Comparison of ENCODE assay signal across 10 mouse cellular contexts in genomic region chr6:29204932-29205614, GRCm38 (mm10). TPM values are rescaled to one million over a fixed set of nuclear protein-coding genes. Genes with fewer than 3 reads are reported as not detected.
A peak's percentile ranks its signal among the peaks of the same experiment; 100 is the strongest.
DNase-seq lines count a peak whose midpoint lies in the region; ATAC-seq and TF ChIP-seq lines count a peak whose summit lies in the region.
"Had no signal": no experiment of that assay in that cellular context is flagged by ENCODE, and none has a peak within 500 bp of the region (broad histone marks: within the 10 kb centered on the region; RNA-seq: fewer than 3 reads in every experiment).

No protein-coding gene starts in this region.

- no peaks in the 10 kb centered on the region for H3K9me3 ChIP-seq in MEL (replicated peaks; ENCODE audit: insufficient read depth, low read length)
- H3K9me3 ChIP-seq in midbrain, embryonic 14.5 days (ENCODE audit: control insufficient read depth, low read length) = no peaks in the 10 kb centered on the region
- H3K9me3 ChIP-seq: embryonic facial prominence, embryonic 15.5 days; megakaryocyte, embryonic 14.5 days had no signal

- H3K27me3 ChIP-seq in MEL (ENCODE audit: control insufficient read depth in 1 of 2, insufficient read depth in 2 of 2, low read length in 2 of 2) = no peaks in the 10 kb centered on the region
- no peaks in the 10 kb centered on the region for H3K27me3 ChIP-seq in midbrain, embryonic 14.5 days (ENCODE audit: control insufficient read depth, insufficient read depth, low read length)
- H3K27me3 ChIP-seq: embryonic facial prominence, embryonic 15.5 days had no signal

- no peak overlapping the region for H3K9ac ChIP-seq in MEL (ENCODE audit: control insufficient read depth, low read depth, low read length, poor library complexity, severe bottlenecking)
- no peak overlapping the region for H3K9ac ChIP-seq in midbrain, embryonic 14.5 days (replicated peaks; ENCODE audit: low read length)
- H3K9ac ChIP-seq: embryonic facial prominence, embryonic 15.5 days had no signal

- no peaks in the 10 kb centered on the region for H3K79me2 ChIP-seq in MEL (ENCODE audit: control insufficient read depth, insufficient read depth, low read length, poor library complexity)

- 0 out of 4 replicates have a peak, but pooled peaks of 1 of the 2 experiments have one; percentile 3 for TF ChIP-seq POLR2A in MEL (IDR thresholded peaks at IDR 0.05; ENCODE audit: control insufficient read depth in 1 of 2, insufficient read depth in 1 of 2, low read depth in 1 of 2, low read length in 2 of 2, poor library complexity in 1 of 2)

- peaks cover 8 to 12% of the 10 kb centered on the region in 2 experiments for H3K4me1 ChIP-seq in MEL (ENCODE audit: control insufficient read depth in 1 of 2, insufficient read depth in 2 of 2, low read length in 2 of 2)
- 0 out of 2 replicates have a peak, but pooled peaks cover 3% of the 10 kb centered on the region for H3K4me1 ChIP-seq in midbrain, embryonic 14.5 days (ENCODE audit: control insufficient read depth, insufficient read depth, low read length)

- H3K4me3 ChIP-seq in MEL (ENCODE audit: control insufficient read depth in 1 of 2, insufficient read depth in 1 of 2, low read depth in 2 of 2, low read length in 2 of 2) = no peak overlapping the region
- H3K4me3 ChIP-seq in midbrain, embryonic 14.5 days (replicated peaks; ENCODE audit: low read depth, low read length) = no peak overlapping the region
- H3K4me3 ChIP-seq: embryonic facial prominence, embryonic 15.5 days; megakaryocyte, embryonic 14.5 days had no signal

- intact Hi-C loops in heart, postnatal 10 days (cut with DNase I) = loop anchor here (1.0 kb wide), 2 partner anchors 35 to 74 kb away; partner anchors contain the start of gene Fam71f2

- 59% methylated on average over 15 of the region's 15 CpGs for WGBS in midbrain, embryonic 14.5 days

- H3K4me2 ChIP-seq in midbrain, embryonic 14.5 days (ENCODE audit: low read length) = no peak overlapping the region
- H3K4me2 ChIP-seq: embryonic facial prominence, embryonic 15.5 days had no signal

- H3K36me3 ChIP-seq in MEL (ENCODE audit: control insufficient read depth in 1 of 2, insufficient read depth in 2 of 2, low read length in 2 of 2) = peaks cover 3 to 12% of the 10 kb centered on the region in 2 experiments; a peak in 3 of 4 replicates
- peaks cover 44% of the 10 kb centered on the region for H3K36me3 ChIP-seq in midbrain, embryonic 14.5 days (ENCODE audit: control insufficient read depth, insufficient read depth, low read length)

- TF ChIP-seq CTCF in MEL (IDR thresholded peaks at IDR 0.05 in 2 of 3, conservative IDR thresholded peaks at IDR 0.05 in 1 of 3; ENCODE audit: control insufficient read depth in 1 of 3, insufficient read depth in 1 of 3, low read depth in 2 of 3, low read length in 3 of 3, poor library complexity in 1 of 3, severe bottlenecking in 1 of 3) = peak; percentile 73 to 97 (median 80)

- no peak for TF ChIP-seq EP300 in MEL (IDR thresholded peaks at IDR 0.05; ENCODE audit: low read depth in 1 of 2, low read length in 2 of 2)

- peak; percentile 46; the same call in 1 of the 2 replicates for ATAC-seq in midbrain, embryonic 14.5 days (ENCODE audit: low FRiP score, low TSS enrichment)

- peak; percentile 64 for TF ChIP-seq RAD21 in MEL (IDR thresholded peaks at IDR 0.05; ENCODE audit: low read depth, low read length)

- peak; percentile 49 to 51 for DNase-seq in layer of hippocampus, postnatal 14 days (ENCODE audit: low spot score in 2 of 2)
- DNase-seq in layer of hippocampus, adult 9-10 months (ENCODE audit: low spot score) = no peak
- DNase-seq in MEL (ENCODE audit: low read depth, low spot score) = peak; percentile 45
- DNase-seq in embryo, embryonic 10 days (ENCODE audit: low spot score) = peak; percentile 75
- DNase-seq in heart, postnatal 10 days = peak; percentile 68 to 83
- peak; percentile 55 to 77 for DNase-seq in kidney, postnatal 36 days
- peak; percentile 83 for DNase-seq in midbrain, embryonic 14.5 days
- DNase-seq in ovary, adult 18-20 months (ENCODE audit: low spot score) = no peak

- H3K27ac ChIP-seq in MEL (ENCODE audit: control insufficient read depth, low read depth, low read length) = no peak overlapping the region
- no peak overlapping the region for H3K27ac ChIP-seq in midbrain, embryonic 14.5 days (replicated peaks; ENCODE audit: low read depth, low read length)
- H3K27ac ChIP-seq: embryonic facial prominence, embryonic 15.5 days had no signal

TF ChIP-seq in MEL, 35 proteins besides CTCF, POLR2A, EP300 and RAD21:
- TF ChIP-seq SMC3 (IDR thresholded peaks at IDR 0.05; ENCODE audit: low read depth, low read length) (peak; percentile 61), USF1 (IDR thresholded peaks at IDR 0.05; ENCODE audit: low read depth, low read length) (no peak), POLR2AphosphoS2 (IDR thresholded peaks at IDR 0.05; ENCODE audit: low read length) (no peak), ZC3H11A (IDR thresholded peaks at IDR 0.05; ENCODE audit: low read depth, low read length) (peak; percentile 40; the same call in 1 of the 2 replicates), ETS1 (IDR thresholded peaks at IDR 0.05; ENCODE audit: low read depth, low read length) (no peak), JUND (IDR thresholded peaks at IDR 0.05; ENCODE audit: low read depth, low read length) (no peak), NRF1 (IDR thresholded peaks at IDR 0.05; ENCODE audit: insufficient read depth, low read depth, low read length, poor library complexity, severe bottlenecking) (no peak), MAX (IDR thresholded peaks at IDR 0.05; ENCODE audit: low read length) (no peak), UBTF (IDR thresholded peaks at IDR 0.05; ENCODE audit: borderline replicate concordance, insufficient read depth, low read depth, low read length) (no peak)

RNA-seq across cellular contexts. Expression of gene Impdh1, which starts 11.1 kb away (rescaled TPM):
- total RNA-seq in layer of hippocampus, postnatal 14 days (2021) = 10 to 100 TPM; 59.5 to 62.0 TPM
- total RNA-seq in MEL (2012; rRNA removed) = 15.3 and 17.2 TPM in 2 replicates
- 10 to 100 TPM in 1 of 2 experiments, not detected in 1; 55.1 TPM for polyA plus RNA-seq in MEL (2012; ENCODE audit: insufficient read depth in 1 of 2, insufficient read length in 2 of 2, low read depth in 1 of 2, low replicate concordance in 2 of 2, missing spikeins in 1 of 2)
- total RNA-seq in heart, postnatal 10 days (2021) = 10 to 100 TPM; 35.2 to 41.5 TPM
- 48.3 and 48.5 TPM in 2 replicates for polyA plus RNA-seq in midbrain, embryonic 14.5 days (2014; fragmentation: Nextera tagmentation; extraction: Ambion mirVana)

RNA-seq across cellular contexts. Expression of gene Prrt4, which starts 25.7 kb away (rescaled TPM):
- total RNA-seq in layer of hippocampus, postnatal 14 days (2021) = 1 to 10 TPM; 4.8 TPM
- not detected in 2 replicates for total RNA-seq in MEL (2012; rRNA removed)
- polyA plus RNA-seq in MEL (2012; ENCODE audit: insufficient read depth in 1 of 2, insufficient read length in 2 of 2, low read depth in 1 of 2, low replicate concordance in 2 of 2, missing spikeins in 1 of 2) = under 1 TPM in 1 of 2 experiments, not detected in 1; 0.17 TPM
- total RNA-seq in heart, postnatal 10 days (2021) = 1 to 10 TPM; 6.4 to 6.7 TPM
- 6.2 and 7.5 TPM in 2 replicates for polyA plus RNA-seq in midbrain, embryonic 14.5 days (2014; fragmentation: Nextera tagmentation; extraction: Ambion mirVana)

RNA-seq across cellular contexts. Expression of gene Rbm28, which starts 40.3 kb away (rescaled TPM):
- total RNA-seq in layer of hippocampus, postnatal 14 days (2021) = 10 to 100 TPM; 36.1 to 36.3 TPM
- 48.2 and 50.1 TPM in 2 replicates for total RNA-seq in MEL (2012; rRNA removed)
- 100 to 1,000 TPM in 1 of 2 experiments, 10 to 100 TPM in 1; 91.2 to 312 TPM for polyA plus RNA-seq in MEL (2012; ENCODE audit: insufficient read depth in 1 of 2, insufficient read length in 2 of 2, low read depth in 1 of 2, low replicate concordance in 2 of 2, missing spikeins in 1 of 2)
- 10 to 100 TPM; 21.0 to 22.5 TPM for total RNA-seq in heart, postnatal 10 days (2021)
- 36.9 and 47.6 TPM in 2 replicates for polyA plus RNA-seq in midbrain, embryonic 14.5 days (2014; fragmentation: Nextera tagmentation; extraction: Ambion mirVana)

Comparison
In these comparisons a context has a peak if more than half of its experiments do, and no peak if none do; other contexts are left out.
1. DNase-seq: peak in layer of hippocampus, postnatal 14 days (2 of 2), MEL (single experiment), embryo, embryonic 10 days (single experiment), heart, postnatal 10 days (2 of 2), kidney, postnatal 36 days (2 of 2) and midbrain, embryonic 14.5 days (single experiment); none in layer of hippocampus, adult 9-10 months (single experiment) and ovary, adult 18-20 months (single experiment).